Mouse (Mus musculus): ENCODE data around the gene Tmem100. TPM values are rescaled to one million over a fixed set of nuclear protein-coding genes. Genes with fewer than 3 reads are reported as not detected.

Gene Tmem100
- polyA plus RNA-seq, 1 experiment = 0.66 TPM

DNA sequence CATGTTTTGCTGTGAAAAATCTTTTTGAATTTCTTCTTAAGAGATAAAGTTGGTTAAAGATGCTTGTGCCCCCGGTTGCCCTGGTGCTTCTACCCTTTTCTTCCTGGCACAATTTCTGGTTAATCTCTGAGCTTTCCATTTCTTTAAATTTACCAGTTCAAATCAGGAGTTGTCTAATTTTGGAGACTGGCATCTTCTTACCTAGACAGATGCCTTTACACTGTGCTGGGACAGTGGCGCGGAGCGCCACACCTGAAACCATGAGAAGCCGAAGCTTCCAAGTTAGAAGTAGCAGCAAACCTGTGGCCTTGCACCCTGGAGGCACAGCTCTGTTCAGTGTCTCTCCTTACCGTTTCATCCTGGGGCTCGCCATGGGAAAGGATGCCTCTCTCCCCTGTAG lies 928 bp downstream of the Tmem100 start:
- H3K36me3 ChIP-seq (ENCODE audit: control insufficient read depth, insufficient read depth, low read length) = no peaks in the 10 kb centered on the region
- peaks cover 11% of the 10 kb centered on the region for H3K27me3 ChIP-seq (ENCODE audit: control insufficient read depth, insufficient read depth, low read length)
- H3K4me1 ChIP-seq (ENCODE audit: control insufficient read depth, insufficient read depth, insufficient read length, low read length) = peaks cover 9% of the 10 kb centered on the region; the same call in 1 of the 2 replicates
- H3K4me3 ChIP-seq (ENCODE audit: low read depth, low read length) = peak overlapping the region; percentile 51; the same call in 1 of the 2 replicates
- TF ChIP-seq CTCF (IDR thresholded peaks at IDR 0.05; ENCODE audit: extremely low read depth, insufficient read length, insufficient replicate concordance, low read depth, low read length) = no peak
- TF ChIP-seq POLR2A (IDR thresholded peaks at IDR 0.05; ENCODE audit: low read depth, low read length) = no peak
- no peak overlapping the region for H3K27ac ChIP-seq (ENCODE audit: insufficient read depth, low read depth, low read length)
- WGBS = 50% methylated on average over 7 of the region's 7 CpGs

DNA sequence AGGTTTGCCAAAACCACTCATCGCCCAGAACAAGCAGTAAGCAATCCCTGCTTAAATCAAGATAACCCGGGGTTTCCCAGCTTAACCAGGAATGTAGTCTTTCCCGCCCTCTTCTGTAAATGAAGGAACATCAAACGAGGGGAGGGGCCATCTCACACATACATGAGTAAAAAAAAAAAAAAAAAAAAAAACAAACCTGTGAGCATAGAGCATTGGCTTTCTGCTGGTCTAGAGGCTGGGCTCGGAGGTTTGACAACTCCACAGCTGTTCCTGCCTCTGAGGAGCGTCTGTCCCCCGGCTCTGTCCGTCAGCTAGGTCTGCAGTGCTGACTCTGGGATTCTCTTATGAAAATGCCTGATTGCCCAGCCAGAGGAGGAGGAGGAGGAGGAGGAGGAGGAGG lies 2.7 kb downstream of the Tmem100 start:
- H3K4me3 ChIP-seq (ENCODE audit: low read depth, low read length) = peak overlapping the region; percentile 20; the same call in 1 of the 2 replicates
- H3K27me3 ChIP-seq (ENCODE audit: control insufficient read depth, insufficient read depth, low read length) = peaks cover 11% of the 10 kb centered on the region; the same call in 1 of the 2 replicates
- H3K27ac ChIP-seq (ENCODE audit: insufficient read depth, low read depth, low read length) = no peak overlapping the region
- WGBS = 13% methylated on average over 8 of the region's 8 CpGs
- H3K4me1 ChIP-seq (ENCODE audit: control insufficient read depth, insufficient read depth, insufficient read length, low read length) = peaks cover 8% of the 10 kb centered on the region; the same call in 1 of the 2 replicates
- no peak for TF ChIP-seq CTCF (IDR thresholded peaks at IDR 0.05; ENCODE audit: extremely low read depth, insufficient read length, insufficient replicate concordance, low read depth, low read length)
- no peak for TF ChIP-seq POLR2A (IDR thresholded peaks at IDR 0.05; ENCODE audit: low read depth, low read length)
- H3K36me3 ChIP-seq (ENCODE audit: control insufficient read depth, insufficient read depth, low read length) = no peaks in the 10 kb centered on the region

DNA sequence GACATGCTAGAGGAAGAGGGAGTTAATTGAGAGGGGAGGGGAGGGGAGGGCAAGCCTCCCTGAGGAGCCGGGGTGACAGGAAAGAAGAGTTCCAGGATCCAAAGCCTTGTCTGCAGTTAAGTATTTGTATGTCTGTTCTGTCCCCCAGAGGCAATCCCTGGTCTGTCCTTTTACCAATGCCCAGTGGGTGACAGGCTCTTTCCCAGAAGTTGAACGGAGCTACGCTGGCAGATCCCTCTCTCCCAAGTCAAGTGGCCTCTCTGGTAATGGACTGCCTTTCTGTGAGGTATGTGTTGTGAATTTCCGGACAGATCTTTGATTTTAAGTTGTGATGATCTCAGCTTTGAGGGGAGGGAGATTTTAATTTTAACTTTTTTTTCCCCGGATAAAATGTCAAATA lies 3.3 kb downstream of the Tmem100 start:
- peaks cover 8% of the 10 kb centered on the region; the same call in 1 of the 2 replicates for H3K4me1 ChIP-seq (ENCODE audit: control insufficient read depth, insufficient read depth, insufficient read length, low read length)
- H3K36me3 ChIP-seq (ENCODE audit: control insufficient read depth, insufficient read depth, low read length) = no peaks in the 10 kb centered on the region
- WGBS = 52% methylated on average over 5 of the region's 5 CpGs
- peak overlapping the region; percentile 20; the same call in 1 of the 2 replicates for H3K4me3 ChIP-seq (ENCODE audit: low read depth, low read length)
- H3K27ac ChIP-seq (ENCODE audit: insufficient read depth, low read depth, low read length) = no peak overlapping the region
- no peak for TF ChIP-seq CTCF (IDR thresholded peaks at IDR 0.05; ENCODE audit: extremely low read depth, insufficient read length, insufficient replicate concordance, low read depth, low read length)
- TF ChIP-seq POLR2A (IDR thresholded peaks at IDR 0.05; ENCODE audit: low read depth, low read length) = no peak
- H3K27me3 ChIP-seq (ENCODE audit: control insufficient read depth, insufficient read depth, low read length) = peaks cover 11% of the 10 kb centered on the region; the same call in 1 of the 2 replicates

DNA sequence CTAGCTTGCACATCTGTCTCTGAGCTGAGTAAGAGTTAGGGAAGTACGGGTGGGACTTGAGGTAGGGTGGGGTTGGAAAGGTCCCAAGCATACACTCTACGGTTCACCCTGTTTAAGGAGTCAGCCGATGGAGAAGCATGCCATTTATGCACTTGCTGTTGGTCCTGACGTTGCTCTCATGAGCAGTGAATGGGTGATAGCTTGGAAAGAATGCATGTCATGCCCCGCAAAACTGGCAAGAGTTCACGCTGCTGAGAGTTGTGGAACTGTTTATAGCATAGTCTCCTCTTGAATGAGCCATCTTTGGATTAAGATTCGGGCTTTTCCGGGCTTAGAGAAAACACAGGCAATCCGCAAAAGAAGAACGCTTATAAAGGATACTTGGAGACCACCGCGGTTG lies 4.5 kb downstream of the Tmem100 start:
- WGBS = 72% methylated on average over 12 of the region's 12 CpGs
- TF ChIP-seq POLR2A (IDR thresholded peaks at IDR 0.05; ENCODE audit: low read depth, low read length) = no peak
- no peak for TF ChIP-seq CTCF (IDR thresholded peaks at IDR 0.05; ENCODE audit: extremely low read depth, insufficient read length, insufficient replicate concordance, low read depth, low read length)

DNA sequence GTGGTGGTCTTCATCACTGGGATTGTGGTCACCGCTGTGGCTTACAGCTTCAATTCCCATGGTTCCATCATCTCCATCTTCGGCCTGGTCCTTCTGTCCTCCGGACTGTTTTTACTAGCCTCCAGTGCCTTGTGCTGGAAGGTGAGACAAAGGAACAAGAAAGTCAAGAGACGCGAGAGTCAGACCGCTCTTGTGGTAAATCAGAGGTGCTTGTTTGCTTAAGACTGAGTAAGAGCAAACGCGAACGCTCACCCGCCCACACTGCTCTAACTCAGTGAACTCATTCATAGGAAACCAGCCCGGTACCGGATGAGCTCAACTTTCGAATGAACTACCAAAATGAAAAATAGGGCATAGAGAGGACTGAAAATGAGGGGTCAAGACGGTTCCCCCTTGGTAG lies 5.4 kb downstream of the Tmem100 start:
- Histone ChIP-seq H3K4me3 (ENCODE audit: low read depth, low read length) (no peak overlapping the region), H3K27me3 (ENCODE audit: control insufficient read depth, insufficient read depth, low read length) (peaks cover 11% of the 10 kb centered on the region; the same call in 1 of the 2 replicates), H3K36me3 (ENCODE audit: control insufficient read depth, insufficient read depth, low read length) (no peaks in the 10 kb centered on the region), H3K27ac (ENCODE audit: insufficient read depth, low read depth, low read length) (no peak overlapping the region), H3K4me1 (ENCODE audit: control insufficient read depth, insufficient read depth, insufficient read length, low read length) (peaks cover under 1% of the 10 kb centered on the region; the same call in 1 of the 2 replicates)
- no peak for TF ChIP-seq POLR2A (IDR thresholded peaks at IDR 0.05; ENCODE audit: low read depth, low read length)
- no peak for TF ChIP-seq CTCF (IDR thresholded peaks at IDR 0.05; ENCODE audit: extremely low read depth, insufficient read length, insufficient replicate concordance, low read depth, low read length)
- 52% methylated on average over 14 of the region's 14 CpGs for WGBS

More for the DNA sequence above, 4.5 kb downstream of the Tmem100 start:
- Histone ChIP-seq H3K36me3 (ENCODE audit: control insufficient read depth, insufficient read depth, low read length) (no peaks in the 10 kb centered on the region), H3K27me3 (ENCODE audit: control insufficient read depth, insufficient read depth, low read length) (peaks cover 11% of the 10 kb centered on the region; the same call in 1 of the 2 replicates), H3K4me1 (ENCODE audit: control insufficient read depth, insufficient read depth, insufficient read length, low read length) (peaks cover 6% of the 10 kb centered on the region; the same call in 1 of the 2 replicates), H3K27ac (ENCODE audit: insufficient read depth, low read depth, low read length) (no peak overlapping the region), H3K4me3 (ENCODE audit: low read depth, low read length) (no peak overlapping the region)

DNA sequence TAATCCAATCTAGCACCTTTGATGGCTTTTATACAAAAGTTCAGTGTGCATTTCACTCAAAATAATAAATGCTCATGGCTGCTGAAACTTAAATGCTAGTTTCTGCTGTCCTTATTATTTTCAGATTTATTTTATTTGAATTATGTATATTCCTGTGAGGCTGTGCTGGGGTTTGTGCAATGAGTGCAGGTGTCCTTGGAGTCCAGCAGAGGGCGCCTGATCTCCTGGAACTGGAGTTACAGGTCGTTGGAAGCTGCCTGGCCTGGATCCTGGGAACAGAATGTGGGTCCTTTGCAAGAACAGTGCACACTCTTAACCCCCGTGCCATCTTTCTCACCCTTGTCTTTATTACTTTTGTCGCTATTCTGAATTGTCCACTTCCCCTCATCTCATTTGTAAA lies 6.3 kb downstream of the Tmem100 start:
- TF ChIP-seq CTCF (IDR thresholded peaks at IDR 0.05; ENCODE audit: extremely low read depth, insufficient read length, insufficient replicate concordance, low read depth, low read length) (peak; percentile 33; the same call in 1 of the 2 replicates), POLR2A (IDR thresholded peaks at IDR 0.05; ENCODE audit: low read depth, low read length) (no peak)
- Histone ChIP-seq H3K27me3 (ENCODE audit: control insufficient read depth, insufficient read depth, low read length) (0 out of 2 replicates have a peak, but pooled peaks cover 3% of the 10 kb centered on the region), H3K4me3 (ENCODE audit: low read depth, low read length) (no peak overlapping the region), H3K27ac (ENCODE audit: insufficient read depth, low read depth, low read length) (no peak overlapping the region), H3K36me3 (ENCODE audit: control insufficient read depth, insufficient read depth, low read length) (no peaks in the 10 kb centered on the region), H3K4me1 (ENCODE audit: control insufficient read depth, insufficient read depth, insufficient read length, low read length) (no peaks in the 10 kb centered on the region)
- 87% methylated on average over 4 of the region's 4 CpGs for WGBS

DNA sequence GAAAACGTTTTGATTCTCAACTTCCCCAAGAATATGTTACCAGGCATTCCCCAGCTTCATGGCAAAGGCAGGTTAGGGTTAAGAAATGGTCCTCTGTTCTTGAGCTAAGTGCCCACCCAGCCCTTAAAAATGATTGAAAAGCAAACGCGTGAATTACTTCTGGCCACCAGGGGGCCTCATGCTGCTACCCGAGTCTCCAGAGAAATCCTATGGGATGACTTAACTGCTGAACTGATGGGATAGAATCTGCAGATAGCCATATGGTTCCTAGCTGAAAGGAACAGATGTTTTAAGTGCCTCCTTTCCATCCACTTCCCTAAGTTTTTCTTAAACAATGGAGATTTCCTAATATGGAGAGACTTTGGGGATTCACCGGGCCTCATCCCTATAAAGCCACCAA lies 7.9 kb downstream of the Tmem100 start:
- H3K4me3 ChIP-seq (ENCODE audit: low read depth, low read length) = no peak overlapping the region
- no peaks in the 10 kb centered on the region for H3K36me3 ChIP-seq (ENCODE audit: control insufficient read depth, insufficient read depth, low read length)
- WGBS = 16% methylated on average over 5 of the region's 5 CpGs
- no peaks in the 10 kb centered on the region for H3K27me3 ChIP-seq (ENCODE audit: control insufficient read depth, insufficient read depth, low read length)
- TF ChIP-seq POLR2A (IDR thresholded peaks at IDR 0.05; ENCODE audit: low read depth, low read length) (no peak), CTCF (IDR thresholded peaks at IDR 0.05; ENCODE audit: extremely low read depth, insufficient read length, insufficient replicate concordance, low read depth, low read length) (peak; percentile 56; the same call in 1 of the 2 replicates)
- H3K4me1 ChIP-seq (ENCODE audit: control insufficient read depth, insufficient read depth, insufficient read length, low read length) = no peaks in the 10 kb centered on the region
- H3K27ac ChIP-seq (ENCODE audit: insufficient read depth, low read depth, low read length) = no peak overlapping the region
